Mouse (Mus musculus) kidney, adult 2 months (tissue): ENCODE measurements around the gene Nap1l4. TPM values are rescaled to one million over a fixed set of nuclear protein-coding genes. Genes with fewer than 3 reads are reported as not detected.

Source experiments
- DNase-seq: peaks from one replicate; pipeline ENCODE4 v3.0.0; 2021
- H3K27ac ChIP-seq: fragments of 200-500 bp; 2 replicates; pipeline ENCODE4 v1.5.1; 2012; ENCODE audit warnings: low read depth, low read length, control low read depth, inconsistent platforms; ENCODE audit not compliant: insufficient read depth
- H3K27me3 ChIP-seq: fragments of 200-500 bp; replicated peaks from 2 replicates; pipeline ENCODE4 v1.6.1; 2012; ENCODE audit warnings: mild to moderate bottlenecking, moderate library complexity, low read length, inconsistent platforms; ENCODE audit not compliant: control insufficient read depth, insufficient read depth
- H3K36me3 ChIP-seq: fragments of 200-500 bp; 2 replicates; pipeline ENCODE4 v1.6.1; 2012; ENCODE audit warnings: mild to moderate bottlenecking, moderate library complexity, low read length, inconsistent platforms; ENCODE audit not compliant: control insufficient read depth, insufficient read depth
- H3K4me1 ChIP-seq: fragments of 200-500 bp; 2 replicates; pipeline ENCODE4 v1.6.1; 2011; ENCODE audit warnings: low read length; ENCODE audit not compliant: control insufficient read depth, insufficient read depth
- H3K4me3 ChIP-seq: fragments of 200-500 bp; 2 replicates; pipeline ENCODE4 v1.5.1; 2011; ENCODE audit warnings: mild to moderate bottlenecking, low read depth, low read length, control low read depth; ENCODE audit not compliant: insufficient read depth
- CTCF ChIP-seq: fragments of 200-500 bp; conservative IDR thresholded peaks from 2 replicates; pipeline ENCODE4 v1.5.1; 2011; ENCODE audit warnings: low read depth, mild to moderate bottlenecking, control low read depth, low read length, moderate library complexity, mixed read lengths; ENCODE audit not compliant: insufficient read depth, insufficient read length
- POLR2A ChIP-seq: fragments of 200-500 bp; IDR thresholded peaks from one replicate; pipeline ENCODE4 v1.6.1; 2011; ENCODE audit warnings: low read depth, low read length, control low read depth
- WGBS: fragments of 180-500 bp; shearing (Covaris S2); methylation state at CpG from one replicate; pipeline ENCODE4 v1.1.7; 2018; 5-methylcytosine and 5-hydroxymethylcytosine counted together
- polyA plus RNA-seq: library from polyadenylated mRNA; depleted of rRNA; stranded (reverse); fragments of >200 nt; gene quantifications from 2 replicates; pipeline ENCODE4 v1.2.3, GENCODE M21; 2012

The Nap1l4 gene
- polyA plus RNA-seq, 1 experiment: 68.7 TPM

DNA sequence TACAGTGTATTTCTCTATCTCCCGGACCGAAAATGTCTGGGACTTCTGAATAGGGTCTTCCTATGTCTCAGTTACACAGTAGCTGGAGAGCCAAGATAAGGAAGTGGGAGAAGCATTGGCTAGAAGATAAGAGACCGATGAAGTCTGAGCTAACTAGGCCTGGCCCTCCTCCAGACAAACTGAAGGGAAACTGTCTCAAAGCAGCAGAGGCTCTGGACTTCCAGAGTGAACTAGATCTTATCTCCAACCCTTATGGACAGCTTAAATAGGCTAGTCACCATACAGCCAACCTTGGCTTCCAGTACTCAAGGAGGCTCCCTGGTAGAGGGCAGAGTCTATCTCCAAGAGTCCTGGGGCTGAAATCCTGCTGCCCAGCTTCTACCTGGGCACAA, 16.7 kb upstream of the Nap1l4 start:
- no peak for DNase-seq
- Histone ChIP-seq H3K4me1 (no peaks in the 10 kb centered on the region), H3K36me3 (peaks cover 2% of the 10 kb centered on the region; the same call in 1 of the 2 replicates), H3K27ac (no peak overlapping the region), H3K4me3 (no peak overlapping the region), H3K27me3 (no peaks in the 10 kb centered on the region)
- TF ChIP-seq POLR2A (no peak), CTCF (no peak)
- 88% methylated on average over 3 of the region's 3 CpGs for WGBS

DNA sequence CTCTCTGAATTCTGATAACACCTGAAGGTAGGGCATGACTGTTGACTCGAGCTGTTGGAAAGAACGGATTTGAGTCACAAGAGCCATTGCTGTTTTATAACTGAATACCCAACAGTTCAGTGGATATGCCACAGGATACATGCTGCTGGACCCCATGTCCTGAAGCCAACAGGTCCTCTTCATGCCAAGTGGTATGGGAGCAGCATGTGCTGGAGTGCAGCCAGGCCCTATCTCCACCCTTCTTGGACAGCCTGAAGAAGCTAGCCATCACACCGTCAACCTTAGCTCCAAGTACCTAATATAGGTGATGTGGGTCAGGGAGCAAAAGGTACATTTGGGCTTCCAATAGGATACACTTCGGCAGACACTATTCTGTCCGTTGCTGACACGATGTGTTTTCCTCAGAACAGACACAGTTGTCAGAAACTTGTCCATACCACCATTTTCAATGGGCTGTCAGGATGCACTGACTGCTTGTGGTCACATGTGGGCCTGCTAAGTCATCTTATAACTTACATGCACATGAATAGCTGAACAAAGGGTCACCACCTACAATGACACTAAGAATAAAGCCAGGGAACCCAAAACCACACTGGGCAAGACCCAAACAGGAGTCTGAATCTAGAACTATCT, 16.2 kb upstream of the Nap1l4 start:
- WGBS: 97% methylated on average over 6 of the region's 6 CpGs
- Histone ChIP-seq H3K27me3 (no peaks in the 10 kb centered on the region), H3K4me1 (no peaks in the 10 kb centered on the region), H3K4me3 (no peak overlapping the region), H3K36me3 (peaks cover 2% of the 10 kb centered on the region), H3K27ac (no peak overlapping the region)
- no peak for DNase-seq
- TF ChIP-seq POLR2A (no peak), CTCF (no peak)

DNA sequence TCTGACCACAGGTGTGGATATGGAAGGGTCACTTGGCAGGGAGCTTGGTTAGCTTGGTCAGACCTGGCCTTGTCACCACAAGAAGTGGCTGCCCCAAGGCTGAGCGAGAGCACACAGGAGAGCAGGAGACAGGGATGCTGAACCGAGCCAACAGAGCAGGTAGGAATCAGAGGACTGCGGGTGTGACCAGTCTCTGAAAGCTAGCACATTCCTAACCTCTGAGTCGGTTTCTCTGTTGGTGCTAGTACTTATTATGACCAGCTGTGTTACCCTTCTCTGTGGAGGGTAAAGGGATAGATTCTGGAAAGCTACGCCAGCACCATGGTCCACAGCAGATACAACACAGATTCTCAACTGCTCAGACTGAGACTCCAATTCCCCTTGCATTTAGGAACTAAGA, 14.9 kb upstream of the Nap1l4 start:
- no peaks in the 10 kb centered on the region for H3K4me1 ChIP-seq
- WGBS: 93% methylated on average over 5 of the region's 5 CpGs
- H3K27ac ChIP-seq: no peak overlapping the region
- no peaks in the 10 kb centered on the region for H3K27me3 ChIP-seq
- no peak for DNase-seq
- no peak overlapping the region for H3K4me3 ChIP-seq
- H3K36me3 ChIP-seq: peaks cover 2% of the 10 kb centered on the region
- no peak for TF ChIP-seq CTCF
- no peak for TF ChIP-seq POLR2A

DNA sequence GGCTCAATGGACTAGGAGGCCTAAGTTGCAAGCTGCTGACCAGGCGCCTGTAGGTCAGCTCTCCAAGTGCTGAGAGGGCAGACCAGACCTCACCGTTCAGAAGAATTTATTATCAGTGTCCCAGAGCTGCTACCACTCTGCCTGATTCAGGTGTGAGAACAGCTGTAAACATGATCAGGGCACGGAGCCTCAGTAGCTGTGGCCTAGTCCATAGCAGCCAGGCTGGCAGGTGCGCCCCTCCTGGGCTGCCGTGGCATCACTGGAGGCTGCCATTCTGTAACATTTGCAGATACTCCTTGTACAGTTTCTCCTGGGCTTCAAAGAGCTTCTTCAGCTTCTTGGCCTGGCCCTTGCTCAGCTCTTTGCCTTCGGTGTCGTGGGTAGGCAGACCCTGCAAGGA, 8.7 kb upstream of the Nap1l4 start:
- H3K4me1 ChIP-seq: no peaks in the 10 kb centered on the region
- no peaks in the 10 kb centered on the region; the same call in 1 of the 2 replicates for H3K36me3 ChIP-seq
- no peak overlapping the region for H3K4me3 ChIP-seq
- no peak for DNase-seq
- no peak overlapping the region for H3K27ac ChIP-seq
- TF ChIP-seq CTCF (no peak), POLR2A (no peak)
- no peaks in the 10 kb centered on the region for H3K27me3 ChIP-seq
- WGBS: 91% methylated on average over 7 of the region's 7 CpGs

DNA sequence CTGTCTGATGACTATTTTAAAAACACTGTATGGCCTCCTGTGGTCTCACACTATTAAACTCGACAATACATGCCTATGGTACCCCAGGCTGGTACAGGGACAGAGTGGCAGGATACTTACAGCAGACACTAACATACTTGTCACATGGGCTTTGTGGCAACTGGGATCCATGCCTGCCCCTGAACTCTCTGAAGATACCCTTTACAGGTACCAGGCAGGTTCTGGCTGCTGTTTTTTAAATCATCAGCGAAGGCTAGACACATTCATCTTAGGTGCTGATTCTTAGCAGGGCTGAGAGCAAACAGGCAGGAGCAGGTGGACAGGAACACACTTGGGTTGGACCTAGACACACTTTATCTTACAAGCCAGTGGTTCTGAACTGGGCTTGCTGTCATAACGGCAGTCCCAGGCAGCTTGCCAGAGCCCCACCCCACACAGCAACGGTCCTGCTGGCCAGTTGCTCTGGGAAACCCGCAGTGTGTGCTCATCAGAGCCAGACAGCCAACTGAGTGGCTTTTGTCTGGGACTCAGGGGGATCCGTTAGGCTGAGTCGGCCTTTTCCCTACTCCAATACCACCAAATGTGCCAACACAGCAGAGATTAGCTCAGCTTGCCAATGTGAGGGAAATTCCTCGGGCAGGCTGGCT, 8.2 kb upstream of the Nap1l4 start:
- no peaks in the 10 kb centered on the region for H3K27me3 ChIP-seq
- no peaks in the 10 kb centered on the region for H3K4me1 ChIP-seq
- TF ChIP-seq POLR2A: no peak
- no peak for TF ChIP-seq CTCF
- no peak overlapping the region for H3K27ac ChIP-seq
- H3K36me3 ChIP-seq: no peaks in the 10 kb centered on the region; the same call in 1 of the 2 replicates
- H3K4me3 ChIP-seq: no peak overlapping the region
- whole genome bisulfite sequencing: 57% methylated on average over 8 of the region's 8 CpGs
- peak; percentile 59 for DNase-seq

DNA sequence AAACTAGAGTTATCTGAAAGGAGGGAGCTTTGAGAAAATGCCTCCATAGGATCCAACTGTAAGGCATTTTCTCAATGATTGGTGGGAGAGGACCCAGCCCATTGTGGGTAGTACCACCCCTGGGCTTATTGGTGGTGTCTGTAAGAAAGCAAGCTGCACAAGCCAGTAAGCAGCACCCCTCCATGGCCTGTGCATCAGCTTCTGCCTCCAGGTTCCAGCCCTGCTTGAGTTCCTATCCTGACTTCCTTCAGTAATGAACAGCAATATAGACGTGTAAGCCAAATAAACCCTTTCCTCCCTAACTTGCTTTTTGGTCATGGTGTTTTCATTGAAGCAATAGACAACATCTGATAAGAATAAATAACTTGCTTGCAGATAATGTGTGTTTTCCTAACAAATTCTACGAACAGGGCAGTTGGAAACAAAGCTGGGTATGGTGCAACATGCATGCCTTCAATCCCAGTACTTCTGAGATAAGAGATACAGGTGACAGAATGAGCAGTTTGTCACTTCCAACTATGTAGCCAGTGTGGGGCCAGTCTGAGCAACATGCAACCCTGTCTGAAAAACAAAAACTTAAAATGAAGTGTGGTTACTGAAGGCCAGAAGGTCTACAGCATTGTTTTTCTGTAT, 798 bp upstream of the Nap1l4 start:
- TF ChIP-seq POLR2A: no peak
- no peak for TF ChIP-seq CTCF
- no peak for DNase-seq
- peaks cover 2% of the 10 kb centered on the region; the same call in 1 of the 2 replicates for H3K4me1 ChIP-seq
- H3K27me3 ChIP-seq: no peaks in the 10 kb centered on the region
- peak overlapping the region; percentile 93 for H3K4me3 ChIP-seq
- 36% methylated on average over 2 of the region's 2 CpGs for WGBS
- peak overlapping the region; percentile 95 for H3K27ac ChIP-seq
- no peaks in the 10 kb centered on the region for H3K36me3 ChIP-seq

DNA sequence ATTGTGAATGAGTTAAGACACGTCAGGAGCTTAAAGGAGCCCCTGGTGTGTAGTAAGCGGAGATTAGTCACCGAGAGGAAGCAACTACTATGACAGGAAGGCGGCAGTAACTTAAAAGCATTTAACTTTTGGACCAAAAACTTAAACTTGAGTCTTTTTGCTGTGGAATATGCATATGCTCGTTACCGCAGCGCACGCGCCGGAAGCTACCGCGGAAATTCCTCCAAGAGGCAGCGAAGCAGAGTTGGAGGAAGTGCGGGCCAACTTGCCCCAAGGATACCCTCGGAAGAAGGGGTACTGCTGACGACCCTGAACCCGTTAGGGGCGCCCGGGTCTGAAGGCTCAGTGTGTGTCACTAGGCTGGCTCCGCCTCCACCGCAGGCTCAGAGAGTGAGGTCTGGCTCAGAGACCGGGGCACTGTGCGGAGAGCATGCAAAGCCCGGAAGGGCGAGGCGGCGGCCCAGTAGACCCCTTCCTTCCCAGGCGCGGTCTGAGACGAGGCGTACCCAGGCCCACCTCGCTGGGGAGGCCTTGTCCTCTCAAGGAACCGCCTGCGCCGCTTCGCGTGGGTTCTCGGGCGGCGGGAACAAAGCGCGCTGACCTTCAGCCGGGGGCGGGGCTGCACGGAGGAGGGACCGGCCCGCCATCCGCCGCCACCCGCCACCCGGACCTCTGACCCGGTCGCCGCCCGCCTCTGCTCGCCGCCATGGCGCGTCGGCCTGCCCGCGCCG, 510 bp downstream of the Nap1l4 start:
- H3K4me1 ChIP-seq: peaks cover 7% of the 10 kb centered on the region
- H3K4me3 ChIP-seq: peak overlapping the region; percentile 90
- H3K27ac ChIP-seq: peak overlapping the region; percentile 90
- H3K27me3 ChIP-seq: no peaks in the 10 kb centered on the region
- H3K36me3 ChIP-seq: no peaks in the 10 kb centered on the region
- no peak for DNase-seq
- TF ChIP-seq CTCF (no peak), POLR2A (no peak)
- WGBS: under 1% methylated on average over 47 of the region's 63 CpGs
